Mouse (Mus musculus): ENCODE results near the gene Crtac1.

Gene Crtac1

GRCm38 (mm10) chr19:42425208-42425607, 6.4 kb downstream of the Crtac1 start:
- peak; percentile 79 for DNase-seq (ENCODE audit: low read depth, low spot score)

GRCm38 (mm10) chr19:42415042-42415441, 16.5 kb downstream of the Crtac1 start:
- DNase-seq (ENCODE audit: low read depth, low spot score): no peak

GRCm38 (mm10) chr19:42409856-42410255, 21.7 kb downstream of the Crtac1 start:
- peak; percentile 92 for DNase-seq (ENCODE audit: low read depth, low spot score)

GRCm38 (mm10) chr19:42409226-42409625, 22.4 kb downstream of the Crtac1 start:
- peak; percentile 77 for DNase-seq (ENCODE audit: low read depth, low spot score)

- no peak for DNase-seq (ENCODE audit: low read depth, low spot score)
Observed at GRCm38 (mm10) chr19:42404364-42404763, 27.2 kb downstream of the Crtac1 start.

- DNase-seq (ENCODE audit: low read depth, low spot score): no peak
Observed at GRCm38 (mm10) chr19:42399974-42400373, 31.6 kb downstream of the Crtac1 start.

GRCm38 (mm10) chr19:42397281-42397680, 34.3 kb downstream of the Crtac1 start:
- DNase-seq (ENCODE audit: low read depth, low spot score): peak; percentile 67

- DNase-seq (ENCODE audit: low read depth, low spot score): no peak
Observed at GRCm38 (mm10) chr19:42394848-42395534, 36.6 kb downstream of the Crtac1 start.

- no peak for DNase-seq (ENCODE audit: low read depth, low spot score)
Observed at GRCm38 (mm10) chr19:42393920-42394319, 37.7 kb downstream of the Crtac1 start.

GRCm38 (mm10) chr19:42392094-42392493, 39.5 kb downstream of the Crtac1 start:
- no peak for DNase-seq (ENCODE audit: low read depth, low spot score)

- DNase-seq (ENCODE audit: low read depth, low spot score): no peak
Observed at GRCm38 (mm10) chr19:42389574-42389973, 42.0 kb downstream of the Crtac1 start.

GRCm38 (mm10) chr19:42384981-42385598, 46.5 kb downstream of the Crtac1 start:
- peak; percentile 86 for DNase-seq (ENCODE audit: low read depth, low spot score)

GRCm38 (mm10) chr19:42380981-42381373, 50.6 kb downstream of the Crtac1 start:
- DNase-seq (ENCODE audit: low read depth, low spot score): peak; percentile 31

GRCm38 (mm10) chr19:42380321-42380980, 51.1 kb downstream of the Crtac1 start:
- DNase-seq (ENCODE audit: low read depth, low spot score): no peak

GRCm38 (mm10) chr19:42379798-42380197, 51.8 kb downstream of the Crtac1 start:
- peak; percentile 47 for DNase-seq (ENCODE audit: low read depth, low spot score)

GRCm38 (mm10) chr19:42377206-42377605, 54.4 kb downstream of the Crtac1 start:
- DNase-seq (ENCODE audit: low read depth, low spot score): peak; percentile 77

GRCm38 (mm10) chr19:42363551-42363950, 68.0 kb downstream of the Crtac1 start:
- no peak for DNase-seq (ENCODE audit: low read depth, low spot score)

- DNase-seq (ENCODE audit: low read depth, low spot score): peak; percentile 77
Observed at GRCm38 (mm10) chr19:42358406-42358805, 73.2 kb downstream of the Crtac1 start.

GRCm38 (mm10) chr19:42356854-42357253, 74.7 kb downstream of the Crtac1 start:
- DNase-seq (ENCODE audit: low read depth, low spot score): no peak

GRCm38 (mm10) chr19:42355476-42355875, 76.1 kb downstream of the Crtac1 start:
- no peak for DNase-seq (ENCODE audit: low read depth, low spot score)

- DNase-seq (ENCODE audit: low read depth, low spot score): peak; percentile 80
Observed at GRCm38 (mm10) chr19:42341183-42341582, 90.4 kb downstream of the Crtac1 start.

GRCm38 (mm10) chr19:42332081-42332736, 99.4 kb downstream of the Crtac1 start:
- DNase-seq (ENCODE audit: low read depth, low spot score): peak; percentile 55

All from ZHBTc4 (cell line).